Mouse (Mus musculus) CD4-positive, CD25-positive, alpha-beta regulatory T cell (primary cell): ENCODE data around the gene Usp24. TPM values are rescaled to one million over a fixed set of nuclear protein-coding genes. Genes with fewer than 3 reads are reported as not detected.

Experiments used
- polyA plus RNA-seq: library from polyadenylated mRNA; unstranded; fragments of 100-300 nt; shearing (Covaris generic); gene quantifications from one replicate; pipeline ENCODE4 v1.2.1, GENCODE M21; 2017

Usp24 gene
- polyA plus RNA-seq: 30.0 TPM

GRCm38 (mm10) chr4:106315921-106316350, at the start of gene Usp24:
Gene Usp24 (plus strand): TSS chr4:106316213.

Other genes with a start within 250 kb of the Usp24 start
- not detected for gene Pcsk9, start 148.1 kb downstream of the Usp24 start, polyA plus RNA-seq
- gene Bsnd, start 176.1 kb downstream of the Usp24 start, polyA plus RNA-seq: not detected
- gene Dhcr24, start 244.8 kb downstream of the Usp24 start, polyA plus RNA-seq: 3.8 TPM